Mouse (Mus musculus): Measurements from ENCODE around the gene Scn4b. TPM values are rescaled to one million over a fixed set of nuclear protein-coding genes. Genes with fewer than 3 reads are reported as not detected.

Scn4b gene
- polyA plus RNA-seq, 1 experiment from 2014 or later = 0.16 TPM

GRCm38 (mm10) chr9:45170150-45170549 is 32.0 kb downstream of the Scn4b start:
- Histone ChIP-seq H3K27ac (no peak overlapping the region), H3K27me3 (no peaks in the 10 kb centered on the region; the same call in 1 of the 2 replicates), H3K36me3 (no peaks in the 10 kb centered on the region), H3K4me1 (replicated peaks) (no peaks in the 10 kb centered on the region), H3K4me2 (no peak overlapping the region), H3K9ac (no peak overlapping the region), H3K9me3 (replicated peaks) (no peaks in the 10 kb centered on the region), H3K4me3 (no peak overlapping the region)
- no peak for ATAC-seq (replicated peaks; ENCODE audit: insufficient number of reproducible peaks, insufficient read depth, low FRiP score, low read depth)
- WGBS = 83% methylated on average over 5 of the region's 5 CpGs

GRCm38 (mm10) chr9:45171073-45171610 is 32.9 kb downstream of the Scn4b start:
- 67% methylated on average over 1 of the region's 1 CpGs for WGBS
- no peak overlapping the region for H3K4me2 ChIP-seq
- ATAC-seq (replicated peaks; ENCODE audit: insufficient number of reproducible peaks, insufficient read depth, low FRiP score, low read depth) = no peak

GRCm38 (mm10) chr9:45173475-45173874 is 35.3 kb downstream of the Scn4b start:
- Histone ChIP-seq H3K9ac (no peak overlapping the region), H3K4me1 (replicated peaks) (no peaks in the 10 kb centered on the region), H3K4me2 (no peak overlapping the region), H3K27ac (no peak overlapping the region), H3K27me3 (no peaks in the 10 kb centered on the region; the same call in 1 of the 2 replicates), H3K4me3 (no peak overlapping the region), H3K36me3 (no peaks in the 10 kb centered on the region), H3K9me3 (replicated peaks) (no peaks in the 10 kb centered on the region)
- no peak for ATAC-seq (replicated peaks; ENCODE audit: insufficient number of reproducible peaks, insufficient read depth, low FRiP score, low read depth)
- WGBS = 63% methylated on average over 3 of the region's 3 CpGs

More at GRCm38 (mm10) chr9:45171073-45171610, 32.9 kb downstream of the Scn4b start:
- no peak overlapping the region for H3K27ac ChIP-seq
- no peaks in the 10 kb centered on the region for H3K36me3 ChIP-seq
- H3K9ac ChIP-seq = no peak overlapping the region
- no peaks in the 10 kb centered on the region for H3K4me1 ChIP-seq (replicated peaks)
- H3K4me3 ChIP-seq = no peak overlapping the region
- H3K27me3 ChIP-seq = no peaks in the 10 kb centered on the region; the same call in 1 of the 2 replicates
- no peaks in the 10 kb centered on the region for H3K9me3 ChIP-seq (replicated peaks)

- Histone ChIP-seq H3K36me3 (no peaks in the 10 kb centered on the region), H3K9me3 (replicated peaks) (no peaks in the 10 kb centered on the region), H3K4me2 (no peak overlapping the region), H3K27ac (no peak overlapping the region), H3K4me3 (no peak overlapping the region), H3K9ac (no peak overlapping the region), H3K27me3 (no peaks in the 10 kb centered on the region; the same call in 1 of the 2 replicates), H3K4me1 (replicated peaks) (no peaks in the 10 kb centered on the region)
- WGBS = 64% methylated on average over 5 of the region's 5 CpGs
- ATAC-seq (replicated peaks; ENCODE audit: insufficient number of reproducible peaks, insufficient read depth, low FRiP score, low read depth) = no peak
These were observed 41.1 kb downstream of the Scn4b start for GRCm38 (mm10) chr9:45179282-45179681.

- no peak for ATAC-seq (replicated peaks; ENCODE audit: insufficient number of reproducible peaks, insufficient read depth, low FRiP score, low read depth)
- Histone ChIP-seq H3K4me2 (no peak within 1 kb of the TSS), H3K4me3 (no peak within 1 kb of the TSS), H3K36me3 (no peaks in the 10 kb centered on the region), H3K9ac (no peak within 1 kb of the TSS), H3K27me3 (no peaks in the 10 kb centered on the region), H3K4me1 (replicated peaks) (no peaks in the 10 kb centered on the region), H3K27ac (no peak within 1 kb of the TSS), H3K9me3 (replicated peaks) (no peaks in the 10 kb centered on the region)
- WGBS = 17% methylated on average over 2 of the region's 2 CpGs
These were observed 43.6 kb downstream of the Scn4b start, which contains the start of gene BC049352 for GRCm38 (mm10) chr9:45181770-45182169. Gene BC049352 (plus strand): TSS chr9:45182007.

- Histone ChIP-seq H3K36me3 (no peaks in the 10 kb centered on the region), H3K9me3 (replicated peaks) (no peaks in the 10 kb centered on the region), H3K27ac (no peak overlapping the region), H3K4me2 (no peak overlapping the region), H3K9ac (no peak overlapping the region), H3K4me3 (no peak overlapping the region), H3K27me3 (no peaks in the 10 kb centered on the region), H3K4me1 (replicated peaks) (no peaks in the 10 kb centered on the region)
- ATAC-seq (replicated peaks; ENCODE audit: insufficient number of reproducible peaks, insufficient read depth, low FRiP score, low read depth) = no peak
- WGBS = 51% methylated on average over 3 of the region's 3 CpGs
These were observed 44.3 kb downstream of the Scn4b start for GRCm38 (mm10) chr9:45182521-45182920.

- H3K9me3 ChIP-seq (replicated peaks) = no peaks in the 10 kb centered on the region
- H3K36me3 ChIP-seq = no peaks in the 10 kb centered on the region
- no peaks in the 10 kb centered on the region for H3K27me3 ChIP-seq
- ATAC-seq (replicated peaks; ENCODE audit: insufficient number of reproducible peaks, insufficient read depth, low FRiP score, low read depth) = no peak
- no peak overlapping the region for H3K4me3 ChIP-seq
- H3K27ac ChIP-seq = no peak overlapping the region
- 67% methylated on average over 6 of the region's 6 CpGs for WGBS
- no peaks in the 10 kb centered on the region for H3K4me1 ChIP-seq (replicated peaks)
- H3K9ac ChIP-seq = no peak overlapping the region
- H3K4me2 ChIP-seq = no peak overlapping the region
These were observed 45.1 kb downstream of the Scn4b start for GRCm38 (mm10) chr9:45183266-45183665.

GRCm38 (mm10) chr9:45185250-45185649 is 47.1 kb downstream of the Scn4b start:
- H3K27me3 ChIP-seq = no peaks in the 10 kb centered on the region
- no peak overlapping the region for H3K4me2 ChIP-seq
- no peaks in the 10 kb centered on the region for H3K36me3 ChIP-seq
- H3K27ac ChIP-seq = no peak overlapping the region
- 77% methylated on average over 4 of the region's 4 CpGs for WGBS
- no peak for ATAC-seq (replicated peaks; ENCODE audit: insufficient number of reproducible peaks, insufficient read depth, low FRiP score, low read depth)
- no peaks in the 10 kb centered on the region for H3K9me3 ChIP-seq (replicated peaks)
- H3K9ac ChIP-seq = no peak overlapping the region
- H3K4me1 ChIP-seq (replicated peaks) = no peaks in the 10 kb centered on the region
- H3K4me3 ChIP-seq = no peak overlapping the region

- Histone ChIP-seq H3K27ac (no peak overlapping the region; the same call in 1 of the 2 replicates), H3K4me2 (no peak overlapping the region), H3K9ac (no peak overlapping the region), H3K27me3 (no peaks in the 10 kb centered on the region), H3K4me3 (no peak overlapping the region), H3K4me1 (replicated peaks) (no peaks in the 10 kb centered on the region), H3K36me3 (no peaks in the 10 kb centered on the region), H3K9me3 (replicated peaks) (no peaks in the 10 kb centered on the region)
- WGBS = 81% methylated on average over 10 of the region's 10 CpGs
- no peak for ATAC-seq (replicated peaks; ENCODE audit: insufficient number of reproducible peaks, insufficient read depth, low FRiP score, low read depth)
These were observed 50.7 kb downstream of the Scn4b start for GRCm38 (mm10) chr9:45188570-45189563.

GRCm38 (mm10) chr9:45189661-45190174 is 51.5 kb downstream of the Scn4b start:
- H3K4me3 ChIP-seq = no peak overlapping the region
- H3K4me2 ChIP-seq = no peak overlapping the region
- no peak overlapping the region for H3K9ac ChIP-seq
- WGBS = 80% methylated on average over 4 of the region's 4 CpGs
- H3K9me3 ChIP-seq (replicated peaks) = no peaks in the 10 kb centered on the region
- ATAC-seq (replicated peaks; ENCODE audit: insufficient number of reproducible peaks, insufficient read depth, low FRiP score, low read depth) = no peak
- H3K36me3 ChIP-seq = no peaks in the 10 kb centered on the region
- H3K4me1 ChIP-seq (replicated peaks) = no peaks in the 10 kb centered on the region
- no peak overlapping the region; the same call in 1 of the 2 replicates for H3K27ac ChIP-seq
- H3K27me3 ChIP-seq = peaks cover 4% of the 10 kb centered on the region; the same call in 1 of the 2 replicates

GRCm38 (mm10) chr9:45195468-45195867 is 57.3 kb downstream of the Scn4b start:
- Histone ChIP-seq H3K27me3 (peaks cover 18% of the 10 kb centered on the region; the same call in 1 of the 2 replicates), H3K27ac (no peak overlapping the region), H3K4me1 (replicated peaks) (no peaks in the 10 kb centered on the region), H3K9me3 (replicated peaks) (no peaks in the 10 kb centered on the region), H3K4me3 (no peak overlapping the region), H3K36me3 (no peaks in the 10 kb centered on the region), H3K9ac (no peak overlapping the region), H3K4me2 (no peak overlapping the region)
- WGBS = 73% methylated on average over 4 of the region's 4 CpGs
- ATAC-seq (replicated peaks; ENCODE audit: insufficient number of reproducible peaks, insufficient read depth, low FRiP score, low read depth) = no peak
